In the genomic region with DNA sequence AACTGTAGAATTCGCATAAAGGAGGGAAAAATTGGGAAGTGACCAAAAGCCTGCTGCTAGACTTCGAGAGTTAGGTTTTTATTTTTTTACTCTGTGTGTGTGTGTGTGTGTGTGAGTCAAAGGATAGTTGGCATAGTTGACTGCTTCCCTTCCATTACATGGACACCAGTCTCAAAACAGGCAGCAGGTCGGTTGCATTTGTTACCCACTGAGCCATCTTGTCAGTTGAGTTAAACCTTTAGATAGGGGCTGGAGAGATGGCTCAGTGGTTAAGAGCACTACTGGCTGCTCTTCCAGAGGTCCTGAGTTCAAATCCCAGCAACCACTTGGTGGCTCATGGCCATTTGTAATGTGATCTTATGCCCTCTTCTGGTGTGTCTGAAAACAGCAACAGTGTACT, we compare ENCODE assay signal across 1 mouse cellular context.
TF ChIP-seq lines count a peak whose summit lies in the region.

No protein-coding gene starts in this region.

TF ChIP-seq in ES-E14, 5 proteins besides CTCF, POLR2A, EP300 and RAD21:
- TF ChIP-seq CHD2 (IDR thresholded peaks at IDR 0.05; ENCODE audit: low read depth, low read length) (no peak), MAFK (IDR thresholded peaks at IDR 0.05; ENCODE audit: insufficient read depth, low read depth, low read length) (no peak), ZNF384 (IDR thresholded peaks at IDR 0.05; ENCODE audit: low read depth, low read length) (no peak), ZC3H11A (IDR thresholded peaks at IDR 0.05; ENCODE audit: borderline replicate concordance, low read depth, low read length) (no peak), HCFC1 (IDR thresholded peaks at IDR 0.05; ENCODE audit: borderline replicate concordance, insufficient read depth, low read length) (no peak)
